Comparison of ENCODE assay signal across 21 mouse cellular contexts in genomic region chr6:43178584-43179501, GRCm38 (mm10). TPM values are rescaled to one million over a fixed set of nuclear protein-coding genes. Genes with fewer than 3 reads are reported as not detected.
DNase-seq lines count a peak whose midpoint lies in the region; ATAC-seq and TF ChIP-seq lines count a peak whose summit lies in the region.
"Had no signal": no experiment of that assay in that cellular context is flagged by ENCODE, and none has a peak within 500 bp of the region (broad histone marks: within the 10 kb centered on the region; RNA-seq: fewer than 3 reads in every experiment).

No protein-coding gene starts in this region.

- no peaks in the 10 kb centered on the region for H3K36me3 ChIP-seq in hindbrain, embryonic 11.5 days (ENCODE audit: control insufficient read depth, insufficient read depth, low read length)
- H3K36me3 ChIP-seq in hindbrain, embryonic 10.5 days = no peaks in the 10 kb centered on the region
- no peaks in the 10 kb centered on the region for H3K36me3 ChIP-seq in midbrain, embryonic 14.5 days (ENCODE audit: control insufficient read depth, insufficient read depth, low read length)
- H3K36me3 ChIP-seq: embryonic facial prominence, embryonic 13.5 days; heart, embryonic 15.5 days; limb, embryonic 12.5 days had no signal

- no peaks in the 10 kb centered on the region for H3K9me3 ChIP-seq in hindbrain, embryonic 11.5 days (ENCODE audit: control insufficient read depth, low read length)
- no peaks in the 10 kb centered on the region for H3K9me3 ChIP-seq in hindbrain, embryonic 10.5 days
- H3K9me3 ChIP-seq in midbrain, embryonic 14.5 days (ENCODE audit: control insufficient read depth, low read length) = no peaks in the 10 kb centered on the region
- H3K9me3 ChIP-seq: embryonic facial prominence, embryonic 13.5 days; heart, embryonic 15.5 days; limb, embryonic 12.5 days had no signal

- no peak for DNase-seq in hindbrain, embryonic 11.5 days (ENCODE audit: low spot score)
- DNase-seq in hindbrain, embryonic 10.5 days (ENCODE audit: low spot score) = no peak
- DNase-seq in right cerebral cortex, postnatal 10 days (ENCODE audit: low spot score in 2 of 2) = peak; percentile 31 to 46
- DNase-seq in right cerebral cortex, postnatal 4 days = no peak
- DNase-seq in midbrain, embryonic 14.5 days = peak; percentile 60
- no peak for DNase-seq in testis, postnatal 14 days (ENCODE audit: low spot score)
- DNase-seq in cerebellum, adult 2 months = no peak
- DNase-seq: adrenal gland, postnatal 10 days; B cell, adult 2 months; cerebellum, adult 8-10 months; gastrocnemius, adult 2 months; heart, adult 11 months; kidney, adult 8-10 months; kidney, postnatal 4 days; thymus, adult 2 months had no signal

- no peak overlapping the region for H3K27ac ChIP-seq in hindbrain, embryonic 11.5 days (ENCODE audit: low read depth, low read length)
- H3K27ac ChIP-seq in hindbrain, embryonic 10.5 days = no peak overlapping the region
- peak overlapping the region; percentile 45; the same call in 1 of the 2 replicates for H3K27ac ChIP-seq in midbrain, embryonic 14.5 days (replicated peaks; ENCODE audit: low read depth, low read length)
- no peak overlapping the region for H3K27ac ChIP-seq in cerebellum, adult 2 months (ENCODE audit: insufficient read depth, low read length)
- H3K27ac ChIP-seq: embryonic facial prominence, embryonic 13.5 days; gastrocnemius, adult 2 months; heart, embryonic 15.5 days; limb, embryonic 12.5 days; liver, embryonic 14.5 days had no signal

- no peaks in the 10 kb centered on the region for H3K4me1 ChIP-seq in hindbrain, embryonic 11.5 days (replicated peaks; ENCODE audit: control insufficient read depth, insufficient read depth, low read length)
- no peaks in the 10 kb centered on the region for H3K4me1 ChIP-seq in hindbrain, embryonic 10.5 days (replicated peaks)
- H3K4me1 ChIP-seq in midbrain, embryonic 14.5 days (ENCODE audit: control insufficient read depth, insufficient read depth, low read length) = peaks cover 8% of the 10 kb centered on the region; the same call in 1 of the 2 replicates
- H3K4me1 ChIP-seq in cerebellum, adult 2 months (ENCODE audit: control insufficient read depth, insufficient read depth, low read length) = no peaks in the 10 kb centered on the region
- H3K4me1 ChIP-seq: embryonic facial prominence, embryonic 13.5 days; heart, embryonic 15.5 days; limb, embryonic 12.5 days had no signal

- TF ChIP-seq CTCF in cerebellum, adult 2 months (IDR thresholded peaks at IDR 0.05; ENCODE audit: borderline replicate concordance, insufficient read depth, low read depth, low read length) = no peak

- TF ChIP-seq POLR2A in cerebellum, adult 2 months (IDR thresholded peaks at IDR 0.05; ENCODE audit: borderline replicate concordance, insufficient read depth, low read length) = no peak

- H3K4me2 ChIP-seq in hindbrain, embryonic 11.5 days (replicated peaks; ENCODE audit: low read depth, low read length) = no peak overlapping the region
- H3K4me2 ChIP-seq in midbrain, embryonic 14.5 days (ENCODE audit: low read length) = no peak overlapping the region
- H3K4me2 ChIP-seq: embryonic facial prominence, embryonic 13.5 days; heart, embryonic 15.5 days; limb, embryonic 12.5 days had no signal

- H3K4me3 ChIP-seq in hindbrain, embryonic 11.5 days (ENCODE audit: low read depth, low read length) = no peak overlapping the region
- no peak overlapping the region for H3K4me3 ChIP-seq in hindbrain, embryonic 10.5 days
- H3K4me3 ChIP-seq in midbrain, embryonic 14.5 days (replicated peaks; ENCODE audit: low read depth, low read length) = no peak overlapping the region
- no peak overlapping the region for H3K4me3 ChIP-seq in cerebellum, adult 2 months (replicated peaks; ENCODE audit: insufficient read depth, low read depth, low read length)
- H3K4me3 ChIP-seq: embryonic facial prominence, embryonic 13.5 days; gastrocnemius, adult 2 months; heart, embryonic 15.5 days; limb, embryonic 12.5 days had no signal

- H3K9ac ChIP-seq in hindbrain, embryonic 11.5 days (ENCODE audit: low read depth, low read length) = no peak overlapping the region
- H3K9ac ChIP-seq in midbrain, embryonic 14.5 days (replicated peaks; ENCODE audit: low read length) = no peak overlapping the region
- H3K9ac ChIP-seq: embryonic facial prominence, embryonic 13.5 days; heart, embryonic 15.5 days; limb, embryonic 12.5 days; liver, embryonic 14.5 days had no signal

- H3K27me3 ChIP-seq in hindbrain, embryonic 11.5 days (ENCODE audit: control insufficient read depth, insufficient read depth, low read length) = no peaks in the 10 kb centered on the region
- H3K27me3 ChIP-seq in hindbrain, embryonic 10.5 days (ENCODE audit: insufficient read depth, poor library complexity, severe bottlenecking) = no peaks in the 10 kb centered on the region
- no peaks in the 10 kb centered on the region for H3K27me3 ChIP-seq in midbrain, embryonic 14.5 days (ENCODE audit: control insufficient read depth, insufficient read depth, low read length)
- no peaks in the 10 kb centered on the region for H3K27me3 ChIP-seq in cerebellum, adult 2 months (ENCODE audit: control insufficient read depth, insufficient read depth, low read length)
- H3K27me3 ChIP-seq: embryonic facial prominence, embryonic 13.5 days; heart, embryonic 15.5 days; limb, embryonic 12.5 days had no signal

- peak; percentile 54; the same call in 1 of the 2 replicates for ATAC-seq in hindbrain, embryonic 11.5 days (ENCODE audit: low FRiP score)
- peak; percentile 62 for ATAC-seq in midbrain, embryonic 14.5 days (ENCODE audit: low FRiP score, low TSS enrichment)

- WGBS in hindbrain, embryonic 11.5 days = 80% methylated on average over 6 of the region's 6 CpGs
- 72% methylated on average over 6 of the region's 6 CpGs for WGBS in hindbrain, embryonic 10.5 days
- 40% methylated on average over 6 of the region's 6 CpGs for WGBS in midbrain, embryonic 14.5 days
- 54% methylated on average over 6 of the region's 6 CpGs for WGBS in cerebellum, adult 2 months

RNA-seq across cellular contexts. Expression of gene Olfr13, which starts 6.9 kb away (rescaled TPM):
- not detected in 2 replicates for polyA plus RNA-seq in hindbrain, embryonic 11.5 days (2014; fragmentation: Nextera tagmentation; extraction: Ambion mirVana)
- not detected in 2 replicates for polyA plus RNA-seq in hindbrain, embryonic 10.5 days (2016; fragmentation: Nextera tagmentation; extraction: Ambion mirVana)
- polyA plus RNA-seq in midbrain, embryonic 14.5 days (2014; fragmentation: Nextera tagmentation; extraction: Ambion mirVana) = not detected in 2 replicates
- not detected in 2 replicates for polyA plus RNA-seq in cerebellum, adult 2 months (2012; rRNA removed)
- polyA plus RNA-seq: embryonic facial prominence, embryonic 13.5 days; heart, embryonic 15.5 days; limb, embryonic 12.5 days; liver, embryonic 14.5 days; lung, embryonic 16.5 days; urinary bladder, adult 2 months had no signal

RNA-seq across cellular contexts. Expression of gene Olfr437, which starts 15.8 kb away (rescaled TPM):
- not detected in 2 replicates for polyA plus RNA-seq in hindbrain, embryonic 11.5 days (2014; fragmentation: Nextera tagmentation; extraction: Ambion mirVana)
- not detected in 2 replicates for polyA plus RNA-seq in hindbrain, embryonic 10.5 days (2016; fragmentation: Nextera tagmentation; extraction: Ambion mirVana)
- polyA plus RNA-seq in midbrain, embryonic 14.5 days (2014; fragmentation: Nextera tagmentation; extraction: Ambion mirVana) = not detected in 2 replicates
- not detected in 2 replicates for polyA plus RNA-seq in cerebellum, adult 2 months (2012; rRNA removed)
- polyA plus RNA-seq: embryonic facial prominence, embryonic 13.5 days; heart, embryonic 15.5 days; limb, embryonic 12.5 days; liver, embryonic 14.5 days; lung, embryonic 16.5 days; thymus, adult 2 months; urinary bladder, adult 2 months had no signal

RNA-seq across cellular contexts. Expression of gene Olfr435, which starts 18.1 kb away (rescaled TPM):
- polyA plus RNA-seq in hindbrain, embryonic 11.5 days (2014; fragmentation: Nextera tagmentation; extraction: Ambion mirVana) = not detected in 2 replicates
- not detected in 2 replicates for polyA plus RNA-seq in hindbrain, embryonic 10.5 days (2016; fragmentation: Nextera tagmentation; extraction: Ambion mirVana)
- polyA plus RNA-seq in midbrain, embryonic 14.5 days (2014; fragmentation: Nextera tagmentation; extraction: Ambion mirVana) = not detected in 2 replicates
- polyA plus RNA-seq in cerebellum, adult 2 months (2012; rRNA removed) = not detected in 2 replicates
- polyA plus RNA-seq: embryonic facial prominence, embryonic 13.5 days; heart, embryonic 15.5 days; limb, embryonic 12.5 days; liver, embryonic 14.5 days; lung, embryonic 16.5 days; thymus, adult 2 months; urinary bladder, adult 2 months had no signal

RNA-seq across cellular contexts. Expression of gene Olfr237-ps1, which starts 32.5 kb away (rescaled TPM):
- not detected in 2 replicates for polyA plus RNA-seq in hindbrain, embryonic 11.5 days (2014; fragmentation: Nextera tagmentation; extraction: Ambion mirVana)
- not detected in 2 replicates for polyA plus RNA-seq in hindbrain, embryonic 10.5 days (2016; fragmentation: Nextera tagmentation; extraction: Ambion mirVana)
- 0.05 TPM in 1 of 2 replicates, not detected in the other for polyA plus RNA-seq in midbrain, embryonic 14.5 days (2014; fragmentation: Nextera tagmentation; extraction: Ambion mirVana)
- polyA plus RNA-seq in cerebellum, adult 2 months (2012; rRNA removed) = not detected in 2 replicates
- polyA plus RNA-seq: embryonic facial prominence, embryonic 13.5 days; heart, embryonic 15.5 days; limb, embryonic 12.5 days; liver, embryonic 14.5 days; lung, embryonic 16.5 days; thymus, adult 2 months; urinary bladder, adult 2 months had no signal

RNA-seq across cellular contexts. Expression of gene Olfr434, which starts 34.0 kb away (rescaled TPM):
- not detected in 2 replicates for polyA plus RNA-seq in hindbrain, embryonic 11.5 days (2014; fragmentation: Nextera tagmentation; extraction: Ambion mirVana)
- not detected in 2 replicates for polyA plus RNA-seq in hindbrain, embryonic 10.5 days (2016; fragmentation: Nextera tagmentation; extraction: Ambion mirVana)
- polyA plus RNA-seq in midbrain, embryonic 14.5 days (2014; fragmentation: Nextera tagmentation; extraction: Ambion mirVana) = not detected in 2 replicates
- polyA plus RNA-seq in cerebellum, adult 2 months (2012; rRNA removed) = not detected in 2 replicates
- polyA plus RNA-seq: embryonic facial prominence, embryonic 13.5 days; heart, embryonic 15.5 days; limb, embryonic 12.5 days; liver, embryonic 14.5 days; lung, embryonic 16.5 days; thymus, adult 2 months; urinary bladder, adult 2 months had no signal

Comparison
In these comparisons a context has a peak if more than half of its experiments do, and no peak if none do; other contexts are left out.
1. DNase-seq: peak in right cerebral cortex, postnatal 10 days (2 of 2) and midbrain, embryonic 14.5 days (single experiment); none in hindbrain, embryonic 11.5 days (single experiment), hindbrain, embryonic 10.5 days (single experiment), right cerebral cortex, postnatal 4 days (single experiment), testis, postnatal 14 days (single experiment) and cerebellum, adult 2 months (0 of 2).